Mouse (Mus musculus) granulocyte monocyte progenitor cell, adult 5-6 weeks (primary cell): ENCODE measurements at regions not wholly inside any gene's neighbourhood (a gene's known extent, or its start where the extent isn't known, plus 50 kb on each side); places are given as distances from the start of the nearest gene placed in this dataset.

Source experiments
- ATAC-seq: replicated peaks from 2 replicates; pipeline ENCODE4 v1.8.0; 2016; ENCODE audit warnings: mild to moderate bottlenecking, moderate TSS enrichment, inconsistent platforms; ENCODE audit not compliant: poor library complexity, severe bottlenecking

- ATAC-seq, result no peak
These were observed 606.1 kb upstream of the Agtr1b start for GRCm38 (mm10) chr3:20973077-20973476.
